Mouse (Mus musculus) small intestine, adult 2 months (tissue): ENCODE measurements around the gene Gm20605.

Source experiments
- CTCF ChIP-seq: fragments of 200-500 bp; IDR thresholded peaks from 2 replicates; pipeline ENCODE4 v1.5.1; 2012; ENCODE audit warnings: low read depth, mild to moderate bottlenecking, control low read depth, inconsistent platforms, low read length, moderate library complexity, mixed read lengths; ENCODE audit not compliant: insufficient replicate concordance, insufficient read length; ENCODE audit errors: extremely low read depth
- POLR2A ChIP-seq: fragments of 200-500 bp; IDR thresholded peaks from 2 replicates; pipeline ENCODE4 v1.6.1; 2012; ENCODE audit warnings: low read depth, mild to moderate bottlenecking, control low read depth, inconsistent platforms, low read length, moderate library complexity

- TF ChIP-seq POLR2A (no peak), CTCF (no peak)
Observed at GRCm38 (mm10) chr5:137600281-137600618, 28.7 kb upstream of the Gm20605 start.
